Mouse (Mus musculus) spleen, adult 2 months (tissue): ENCODE data around the gene Fh1. TPM values are rescaled to one million over a fixed set of nuclear protein-coding genes. Genes with fewer than 3 reads are reported as not detected.
A peak's percentile ranks its signal among the peaks of the same experiment; 100 is the strongest.

Source experiments
- DNase-seq, 2 experiments: peaks; one replicate each; pipeline versions ENCODE4 v3.0.0 to v3.0.0-alpha.2; 2012 to 2021; ENCODE audit warnings: low spot score in 2 of 2, low read depth in 1 of 2
- H3K27ac ChIP-seq: fragments of 200-500 bp; 2 replicates; pipeline ENCODE4 v1.5.1; 2012; ENCODE audit warnings: low read length, inconsistent platforms; ENCODE audit not compliant: insufficient read depth
- H3K27me3 ChIP-seq: fragments of 200-500 bp; 2 replicates; pipeline ENCODE4 v1.6.1; 2012; ENCODE audit warnings: mild to moderate bottlenecking, moderate library complexity, low read length, inconsistent platforms; ENCODE audit not compliant: control insufficient read depth, insufficient read depth
- H3K36me3 ChIP-seq: fragments of 200-500 bp; 2 replicates; pipeline ENCODE4 v1.6.1; 2012; ENCODE audit warnings: mild to moderate bottlenecking, low read length, inconsistent platforms; ENCODE audit not compliant: control insufficient read depth, insufficient read depth
- H3K4me1 ChIP-seq: fragments of 200-500 bp; 2 replicates; pipeline ENCODE4 v1.6.1; 2011; ENCODE audit warnings: inconsistent platforms; ENCODE audit not compliant: control insufficient read depth, insufficient read depth, insufficient read length
- H3K4me3 ChIP-seq: fragments of 200-500 bp; 2 replicates; pipeline ENCODE4 v1.5.1; 2011; ENCODE audit warnings: mild to moderate bottlenecking, inconsistent platforms; ENCODE audit not compliant: insufficient read depth, insufficient read length; ENCODE audit errors: extremely low read depth
- CTCF ChIP-seq: fragments of 200-500 bp; IDR thresholded peaks from 2 replicates; pipeline ENCODE4 v1.5.1; 2011; ENCODE audit warnings: mild to moderate bottlenecking, inconsistent platforms; ENCODE audit not compliant: insufficient read depth, insufficient read length, insufficient replicate concordance; ENCODE audit errors: extremely low read depth
- POLR2A ChIP-seq: fragments of 200-500 bp; IDR thresholded peaks from 2 replicates; pipeline ENCODE4 v1.6.1; 2011; ENCODE audit warnings: low read depth, low read length, inconsistent platforms
- WGBS: fragments of 180-500 bp; shearing (Covaris S2); methylation state at CpG from one replicate; pipeline ENCODE4 v1.1.7; 2018; 5-methylcytosine and 5-hydroxymethylcytosine counted together
- polyA plus RNA-seq: library from polyadenylated mRNA; depleted of rRNA; stranded (reverse); fragments of >200 nt; gene quantifications from 2 replicates; pipeline ENCODE4 v1.2.3, GENCODE M21; 2012

Gene Fh1
- polyA plus RNA-seq, 1 experiment, result 11.2 TPM

GRCm38 (mm10) chr1:175668666-175669405 lies 43.4 kb upstream of the Fh1 start:
- WGBS, result 61% methylated on average over 5 of the region's 5 CpGs
- Histone ChIP-seq H3K4me3 (no peak overlapping the region), H3K4me1 (no peaks in the 10 kb centered on the region), H3K27ac (0 out of 2 replicates have a peak overlapping the region, but pooled peaks have one; percentile 47), H3K36me3 (no peaks in the 10 kb centered on the region), H3K27me3 (no peaks in the 10 kb centered on the region)
- peak; percentile 45 to 53 for DNase-seq
- peak; percentile 47; the same call in 1 of the 2 replicates for TF ChIP-seq CTCF
- no peak for TF ChIP-seq POLR2A

GRCm38 (mm10) chr1:175659900-175660299 lies 34.5 kb upstream of the Fh1 start:
- no peak for TF ChIP-seq CTCF
- no peak; the same call in 1 of the 2 replicates for TF ChIP-seq POLR2A
- Histone ChIP-seq H3K4me3 (no peak overlapping the region), H3K27me3 (no peaks in the 10 kb centered on the region), H3K4me1 (peaks cover 14% of the 10 kb centered on the region; the same call in 1 of the 2 replicates), H3K36me3 (peaks cover 20% of the 10 kb centered on the region), H3K27ac (peak overlapping the region; percentile 96)
- peak in 1 of 2 experiments; percentile 24 for DNase-seq
- 38% methylated on average over 4 of the region's 4 CpGs for WGBS

- TF ChIP-seq POLR2A (no peak), CTCF (no peak)
- peaks cover 10% of the 10 kb centered on the region; the same call in 1 of the 2 replicates for H3K4me1 ChIP-seq
- WGBS, result 89% methylated on average over 4 of the region's 4 CpGs
- H3K36me3 ChIP-seq, result peaks cover 9% of the 10 kb centered on the region; the same call in 1 of the 2 replicates
- no peaks in the 10 kb centered on the region for H3K27me3 ChIP-seq
- H3K27ac ChIP-seq, result no peak overlapping the region
- H3K4me3 ChIP-seq, result no peak overlapping the region
- no peak for DNase-seq
Observed at GRCm38 (mm10) chr1:175648615-175649014, 23.2 kb upstream of the Fh1 start.

GRCm38 (mm10) chr1:175646952-175647351 lies 21.5 kb upstream of the Fh1 start:
- TF ChIP-seq CTCF (no peak), POLR2A (no peak)
- Histone ChIP-seq H3K27me3 (no peaks in the 10 kb centered on the region), H3K4me3 (no peak overlapping the region), H3K27ac (no peak overlapping the region), H3K4me1 (peaks cover 12% of the 10 kb centered on the region; the same call in 1 of the 2 replicates), H3K36me3 (peaks cover 9% of the 10 kb centered on the region; the same call in 1 of the 2 replicates)
- no peak for DNase-seq
- 32% methylated on average over 9 of the region's 9 CpGs for WGBS

- Histone ChIP-seq H3K36me3 (peaks cover 1% of the 10 kb centered on the region; the same call in 1 of the 2 replicates), H3K27ac (peak overlapping the region; percentile 95), H3K4me1 (peaks cover 39% of the 10 kb centered on the region), H3K27me3 (no peaks in the 10 kb centered on the region), H3K4me3 (no peak overlapping the region)
- DNase-seq, result peak in 1 of 2 experiments; percentile 30
- 15% methylated on average over 5 of the region's 5 CpGs for WGBS
- TF ChIP-seq POLR2A (no peak), CTCF (no peak)
Observed at GRCm38 (mm10) chr1:175643496-175644265, 18.2 kb upstream of the Fh1 start.

GRCm38 (mm10) chr1:175640435-175641150 lies 15.2 kb upstream of the Fh1 start:
- Histone ChIP-seq H3K36me3 (peaks cover 2% of the 10 kb centered on the region; the same call in 1 of the 2 replicates), H3K4me3 (no peak overlapping the region), H3K27ac (peak overlapping the region; percentile 78), H3K4me1 (peaks cover 45% of the 10 kb centered on the region), H3K27me3 (no peaks in the 10 kb centered on the region)
- no peak for TF ChIP-seq CTCF
- no peak for TF ChIP-seq POLR2A
- DNase-seq, result no peak
- WGBS, result 23% methylated on average over 6 of the region's 6 CpGs
